Mouse (Mus musculus) kidney, postnatal 25 days (tissue): ENCODE measurements around the gene Ifitm6.
"Not testable (repeated sequence)": the region's sequence is repeated elsewhere in the genome, so short reads cannot be mapped to it uniquely, and the experiment has no call there.

ENCODE experiments used
- DNase-seq, 2 experiments: peaks; one replicate each; pipeline ENCODE4 v3.0.0; 2021; ENCODE audit warnings: mixed read lengths in 2 of 2

Gene Ifitm6

GRCm38 (mm10) chr7:140968710-140969109 is 49.0 kb downstream of the Ifitm6 start:
- not testable (repeated sequence) for DNase-seq

- no peak for DNase-seq
Measured at GRCm38 (mm10) chr7:140967862-140968591, 49.7 kb downstream of the Ifitm6 start.

GRCm38 (mm10) chr7:140966921-140967320 is 50.8 kb downstream of the Ifitm6 start, which contains the start of gene Ifitm1:
Gene Ifitm1 (plus strand): TSS chr7:140967221.
- no peak for DNase-seq
